Mouse (Mus musculus) midbrain, embryonic 15.5 days (tissue): Measurements from ENCODE around the gene Hdac9. TPM values are rescaled to one million over a fixed set of nuclear protein-coding genes. Genes with fewer than 3 reads are reported as not detected.
A peak's percentile ranks its signal among the peaks of the same experiment; 100 is the strongest.
"Not testable (repeated sequence)": the region's sequence is repeated elsewhere in the genome, so short reads cannot be mapped to it uniquely, and the experiment has no call there.

ENCODE experiments used
- ATAC-seq: fragments of 200-750 bp; cut with Nextera tagmentation; replicated peaks from 2 replicates; pipeline ENCODE4 v1.8.0; 2017; ENCODE audit warnings: moderate TSS enrichment
- H3K27ac ChIP-seq: fragments of 300-500 bp; sonication (generic); 2 replicates; pipeline ENCODE4 v1.5.1; 2015; ENCODE audit warnings: mild to moderate bottlenecking, inconsistent platforms
- H3K27me3 ChIP-seq: fragments of 300-500 bp; sonication (generic); replicated peaks from 2 replicates; pipeline ENCODE4 v1.6.1; 2015; ENCODE audit warnings: inconsistent platforms
- H3K36me3 ChIP-seq: fragments of 300-500 bp; sonication (generic); replicated peaks from 2 replicates; pipeline ENCODE4 v1.6.1; 2015; ENCODE audit warnings: inconsistent platforms
- H3K4me1 ChIP-seq: fragments of 300-500 bp; sonication (generic); 2 replicates; pipeline ENCODE4 v1.6.1; 2015; ENCODE audit warnings: inconsistent platforms
- H3K4me2 ChIP-seq: fragments of 300-500 bp; sonication (generic); 2 replicates; pipeline ENCODE4 v1.6.1; 2015; ENCODE audit warnings: inconsistent platforms, mild to moderate bottlenecking, moderate library complexity
- H3K4me3 ChIP-seq: fragments of 300-500 bp; sonication (generic); 2 replicates; pipeline ENCODE4 v1.5.1; 2015; ENCODE audit warnings: mild to moderate bottlenecking, inconsistent platforms
- H3K9ac ChIP-seq: fragments of 300-500 bp; sonication (generic); 2 replicates; pipeline ENCODE4 v1.6.1; 2015; ENCODE audit warnings: mild to moderate bottlenecking, inconsistent platforms
- H3K9me3 ChIP-seq: fragments of 300-500 bp; sonication (generic); 2 replicates; pipeline ENCODE4 v1.6.1; 2016; ENCODE audit warnings: inconsistent platforms
- WGBS: fragments of 180-500 bp; shearing (Covaris S2); methylation state at CpG from one replicate; pipeline ENCODE4 v1.1.7; 2015; ENCODE audit warnings: mixed read lengths; 5-methylcytosine and 5-hydroxymethylcytosine counted together
- polyA plus RNA-seq: library from polyadenylated mRNA; unstranded; fragments of >200 nt; fragmentation: Nextera tagmentation; extraction: Ambion mirVana; gene quantifications from 2 replicates; pipeline ENCODE4 v1.2.1, GENCODE M21; 2015

Gene Hdac9
- polyA plus RNA-seq, 1 experiment from 2014 or later = 10.8 TPM

DNA sequence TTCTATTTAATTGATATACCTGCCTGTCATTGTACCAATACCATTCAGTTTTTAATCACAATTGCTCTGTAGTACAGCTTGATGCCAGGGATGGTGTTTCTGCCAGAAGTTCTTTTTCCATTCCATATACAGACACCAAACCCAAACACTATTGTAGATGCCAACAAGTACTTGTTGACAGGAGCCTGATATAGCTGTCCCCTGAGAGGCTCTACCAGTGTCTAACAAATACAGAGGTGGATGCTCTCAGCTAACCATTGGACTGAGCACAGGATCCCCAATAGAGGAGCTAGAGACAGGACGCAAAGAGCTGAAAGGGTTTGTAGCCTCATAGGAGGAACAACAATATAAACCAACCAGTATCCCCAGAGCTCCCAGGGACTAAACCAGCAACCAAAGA is 472.2 kb downstream of the Hdac9 start:
- H3K4me1 ChIP-seq, H3K4me2 ChIP-seq, H3K27me3 ChIP-seq, H3K36me3 ChIP-seq, H3K27ac ChIP-seq, H3K9me3 ChIP-seq, H3K9ac ChIP-seq, ATAC-seq, H3K4me3 ChIP-seq: not testable (repeated sequence)
- WGBS = 92% methylated on average over 1 of the region's 1 CpGs

DNA sequence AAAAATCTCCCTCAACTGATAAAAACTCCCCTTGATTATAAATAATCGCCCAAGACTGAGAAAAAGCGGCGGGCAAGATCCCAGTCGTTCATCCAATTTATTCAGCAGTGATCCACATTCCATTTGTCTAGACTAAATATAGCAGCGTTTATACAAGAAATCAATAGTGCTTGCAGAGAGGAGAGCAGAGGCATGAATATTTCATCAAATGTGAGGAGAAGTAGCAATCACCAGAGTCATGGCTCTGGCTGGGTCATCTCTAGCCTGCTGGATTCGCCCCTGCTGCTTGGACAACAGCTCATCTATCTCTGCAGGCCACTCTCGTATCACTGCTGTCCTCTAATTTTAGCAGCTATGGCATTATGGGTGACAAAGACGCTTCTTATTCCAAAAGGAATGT is 476.0 kb downstream of the Hdac9 start:
- 38% methylated on average over 8 of the region's 8 CpGs for WGBS

DNA sequence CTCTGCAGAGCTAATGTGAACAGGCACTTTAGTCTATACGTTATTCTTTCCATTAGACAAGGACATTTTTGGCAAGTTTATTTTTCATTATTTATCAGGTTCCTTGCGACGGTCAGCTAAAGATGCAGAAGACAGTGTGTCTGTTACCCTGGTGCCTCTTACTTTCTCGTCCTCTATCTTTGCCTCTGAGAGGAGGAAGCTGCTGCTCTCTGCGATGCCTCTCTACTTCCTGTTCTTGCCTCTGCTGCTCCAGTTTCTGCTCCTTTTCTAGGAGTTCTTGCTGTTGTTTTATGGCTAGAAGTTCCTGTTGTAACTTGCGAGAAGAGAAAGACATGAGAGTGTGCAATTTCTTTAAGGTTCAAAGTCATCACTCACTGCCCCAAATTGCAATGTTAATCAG is 484.0 kb downstream of the Hdac9 start:
- no peak overlapping the region for H3K9ac ChIP-seq
- H3K4me3 ChIP-seq = no peak overlapping the region
- H3K9me3 ChIP-seq = no peaks in the 10 kb centered on the region
- H3K27ac ChIP-seq = no peak overlapping the region
- H3K4me2 ChIP-seq = no peak overlapping the region
- 85% methylated on average over 6 of the region's 6 CpGs for WGBS
- no peak for ATAC-seq
- H3K36me3 ChIP-seq = no peaks in the 10 kb centered on the region
- no peaks in the 10 kb centered on the region for H3K4me1 ChIP-seq
- H3K27me3 ChIP-seq = no peaks in the 10 kb centered on the region

More for the DNA sequence above, 476.0 kb downstream of the Hdac9 start:
- peak; percentile 83; the same call in 1 of the 2 replicates for ATAC-seq
- no peaks in the 10 kb centered on the region for H3K36me3 ChIP-seq
- H3K27ac ChIP-seq = 0 out of 2 replicates have a peak overlapping the region, but pooled peaks have one; percentile 34
- H3K4me3 ChIP-seq = no peak overlapping the region
- H3K9me3 ChIP-seq = no peaks in the 10 kb centered on the region
- H3K4me1 ChIP-seq = peaks cover 5% of the 10 kb centered on the region
- H3K27me3 ChIP-seq = no peaks in the 10 kb centered on the region
- H3K9ac ChIP-seq = no peak overlapping the region
- 0 out of 2 replicates have a peak overlapping the region, but pooled peaks have one; percentile 3 for H3K4me2 ChIP-seq

DNA sequence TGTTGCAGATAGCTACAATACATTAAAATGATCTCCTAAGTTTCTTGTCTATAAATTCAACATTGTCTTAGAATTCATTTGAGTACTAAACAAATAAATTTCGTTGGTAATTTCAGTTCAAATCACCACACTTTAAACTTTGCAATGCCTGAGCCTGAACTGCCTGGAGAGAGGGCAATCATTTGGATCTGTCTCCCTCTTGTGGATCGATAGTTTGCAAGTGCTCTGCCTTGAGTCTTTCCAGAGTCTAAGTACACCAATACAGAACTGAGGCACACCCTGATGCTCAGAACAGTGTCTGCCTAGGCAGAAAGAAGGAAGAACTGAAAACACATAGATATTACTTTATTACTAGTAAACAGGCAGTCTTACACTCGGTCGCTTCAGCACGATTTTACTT is 484.4 kb downstream of the Hdac9 start:
- no peak overlapping the region for H3K9ac ChIP-seq
- H3K4me1 ChIP-seq = no peaks in the 10 kb centered on the region
- H3K36me3 ChIP-seq = no peaks in the 10 kb centered on the region
- H3K27ac ChIP-seq = no peak overlapping the region
- 64% methylated on average over 5 of the region's 5 CpGs for WGBS
- H3K9me3 ChIP-seq = no peaks in the 10 kb centered on the region
- no peak overlapping the region for H3K4me2 ChIP-seq
- no peaks in the 10 kb centered on the region for H3K27me3 ChIP-seq
- H3K4me3 ChIP-seq = no peak overlapping the region
- ATAC-seq = peak; percentile 83; the same call in 1 of the 2 replicates

DNA sequence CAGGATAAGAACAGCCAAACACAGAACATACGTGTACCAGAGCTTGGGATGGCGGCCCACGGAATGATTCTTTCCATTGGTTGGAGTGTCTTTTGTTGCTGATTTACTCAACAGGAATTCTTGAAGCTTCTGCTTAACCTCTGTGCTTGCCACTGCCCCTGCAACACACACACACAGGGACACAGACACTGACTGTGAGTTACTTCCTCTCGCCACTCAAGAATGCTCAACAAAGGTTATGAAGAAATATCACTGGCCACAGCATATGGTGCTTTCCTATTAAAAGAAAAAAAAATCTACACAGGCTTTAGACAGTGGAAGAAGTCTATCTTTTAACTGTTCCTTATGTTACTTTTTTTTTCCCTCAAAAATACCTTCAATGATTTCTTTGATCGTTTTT is 485.1 kb downstream of the Hdac9 start:
- H3K9me3 ChIP-seq = no peaks in the 10 kb centered on the region
- no peaks in the 10 kb centered on the region for H3K4me1 ChIP-seq
- H3K4me2 ChIP-seq = no peak overlapping the region
- H3K4me3 ChIP-seq = no peak overlapping the region
- no peaks in the 10 kb centered on the region for H3K36me3 ChIP-seq
- H3K27me3 ChIP-seq = no peaks in the 10 kb centered on the region
- ATAC-seq = no peak
- WGBS = 88% methylated on average over 5 of the region's 5 CpGs
- no peak overlapping the region for H3K9ac ChIP-seq
- no peak overlapping the region for H3K27ac ChIP-seq

DNA sequence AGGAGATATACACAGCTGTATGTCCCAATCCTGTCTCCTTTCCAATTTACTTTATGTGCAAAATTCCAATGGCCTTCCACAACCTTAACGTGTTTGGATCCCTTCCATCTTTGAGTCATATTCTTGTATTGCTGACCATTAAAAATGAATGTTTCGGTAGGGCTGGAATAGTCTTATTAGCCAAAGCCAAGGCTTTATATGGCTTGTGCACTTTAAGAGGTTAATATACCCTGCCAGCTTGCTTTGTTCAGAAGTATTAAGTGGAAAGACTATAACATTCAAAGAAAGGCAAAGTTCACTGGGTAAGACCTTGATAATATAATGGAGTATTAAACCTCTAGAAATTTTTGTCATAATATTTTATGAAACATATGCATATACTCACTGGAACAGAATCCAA is 491.4 kb downstream of the Hdac9 start:
- Histone ChIP-seq H3K9ac (no peak overlapping the region), H3K27me3 (no peaks in the 10 kb centered on the region), H3K27ac (no peak overlapping the region), H3K4me2 (no peak overlapping the region), H3K4me3 (no peak overlapping the region), H3K4me1 (no peaks in the 10 kb centered on the region), H3K36me3 (no peaks in the 10 kb centered on the region), H3K9me3 (no peaks in the 10 kb centered on the region)
- 82% methylated on average over 2 of the region's 2 CpGs for WGBS
- no peak for ATAC-seq

DNA sequence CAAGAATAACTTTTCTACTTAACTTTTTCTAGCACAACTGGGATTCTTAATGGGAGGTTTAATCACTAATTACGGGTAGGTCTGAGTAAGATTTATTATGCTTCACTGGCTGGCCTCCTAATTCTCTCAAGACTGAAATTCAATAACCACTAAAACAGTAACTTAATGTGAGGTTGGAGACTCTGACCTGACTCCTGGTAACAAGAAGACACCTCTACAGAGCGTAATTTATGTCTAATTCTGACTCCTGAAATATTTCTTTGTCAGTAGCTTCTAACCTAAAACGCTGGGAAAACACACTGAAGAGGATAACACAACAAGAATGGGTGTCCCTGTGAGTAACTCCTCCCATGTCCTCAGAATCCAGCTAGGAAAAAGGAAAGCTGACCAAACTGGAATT is 508.8 kb downstream of the Hdac9 start:
- ATAC-seq = no peak
- Histone ChIP-seq H3K4me3 (no peak overlapping the region), H3K4me2 (no peak overlapping the region), H3K9me3 (no peaks in the 10 kb centered on the region), H3K4me1 (no peaks in the 10 kb centered on the region), H3K27me3 (no peaks in the 10 kb centered on the region), H3K9ac (no peak overlapping the region), H3K36me3 (no peaks in the 10 kb centered on the region), H3K27ac (no peak overlapping the region)
- 73% methylated on average over 3 of the region's 3 CpGs for WGBS

DNA sequence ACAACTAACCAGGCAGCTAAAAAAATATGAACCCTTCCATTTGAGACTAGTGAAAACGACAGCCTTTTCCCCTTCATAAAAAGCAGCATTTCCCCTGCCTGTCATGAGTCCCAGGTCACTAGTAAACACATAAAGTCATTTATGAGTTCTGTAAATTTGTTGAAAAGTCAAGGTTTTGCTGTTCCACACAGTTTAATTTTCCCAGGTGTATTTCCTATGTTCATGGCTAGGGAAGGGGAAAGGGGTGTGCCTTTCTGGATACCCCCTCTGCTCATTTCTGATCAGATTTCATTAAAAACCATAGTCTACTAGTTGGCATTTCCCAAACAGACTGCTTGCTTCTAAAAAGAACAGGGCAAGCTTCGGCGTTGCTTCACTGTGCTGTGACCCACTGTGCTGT is 509.8 kb downstream of the Hdac9 start:
- 89% methylated on average over 3 of the region's 3 CpGs for WGBS
- H3K4me3 ChIP-seq = no peak overlapping the region
- no peaks in the 10 kb centered on the region for H3K36me3 ChIP-seq
- no peak overlapping the region for H3K27ac ChIP-seq
- no peaks in the 10 kb centered on the region for H3K27me3 ChIP-seq
- no peak for ATAC-seq
- H3K9me3 ChIP-seq = no peaks in the 10 kb centered on the region
- H3K4me2 ChIP-seq = no peak overlapping the region
- H3K4me1 ChIP-seq = no peaks in the 10 kb centered on the region
- no peak overlapping the region for H3K9ac ChIP-seq

DNA sequence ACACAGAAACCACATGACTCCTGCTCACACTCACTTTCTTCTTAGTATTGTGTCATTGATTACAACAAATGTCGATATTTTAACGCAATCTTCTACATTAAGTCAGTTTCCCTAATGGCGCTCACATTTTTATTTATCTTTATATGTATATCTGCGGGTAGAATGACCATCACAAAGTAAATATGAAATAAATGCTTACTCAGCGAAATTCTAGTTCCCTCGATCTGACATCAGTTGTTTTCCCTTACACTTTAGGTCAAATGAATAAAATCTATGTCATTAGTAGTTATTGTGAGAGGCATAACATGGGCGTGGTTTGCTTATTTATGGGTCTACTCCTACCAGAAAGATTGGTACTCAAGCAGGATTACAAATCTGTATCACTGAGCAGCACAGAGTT is 514.8 kb downstream of the Hdac9 start:
- Histone ChIP-seq H3K27ac (no peak overlapping the region), H3K27me3 (no peaks in the 10 kb centered on the region), H3K4me1 (no peaks in the 10 kb centered on the region), H3K36me3 (no peaks in the 10 kb centered on the region), H3K4me2 (no peak overlapping the region), H3K9ac (no peak overlapping the region), H3K9me3 (no peaks in the 10 kb centered on the region), H3K4me3 (no peak overlapping the region)
- 93% methylated on average over 7 of the region's 7 CpGs for WGBS
- ATAC-seq = no peak

DNA sequence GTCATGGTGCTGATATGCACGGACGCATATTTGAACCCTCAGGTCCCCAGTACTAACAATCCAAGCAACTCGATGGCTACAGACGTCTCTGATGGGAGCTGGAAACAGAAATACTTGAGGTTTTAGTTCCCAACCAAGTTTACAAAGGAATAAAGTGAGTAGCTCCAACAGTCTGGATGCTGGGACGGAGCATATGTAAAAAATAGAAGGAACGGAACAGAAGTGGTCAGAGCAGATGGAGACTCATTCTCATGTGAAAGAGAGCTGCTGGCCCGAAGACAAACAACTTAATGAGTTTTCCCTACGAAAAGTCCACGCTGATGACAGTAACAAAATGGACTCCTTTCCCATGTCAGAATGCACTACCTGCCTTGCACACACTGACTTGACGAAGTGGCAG is 518.3 kb downstream of the Hdac9 start:
- Histone ChIP-seq H3K27ac (no peak overlapping the region), H3K4me3 (no peak overlapping the region), H3K27me3 (no peaks in the 10 kb centered on the region), H3K9ac (no peak overlapping the region), H3K4me1 (no peaks in the 10 kb centered on the region), H3K4me2 (no peak overlapping the region), H3K36me3 (no peaks in the 10 kb centered on the region), H3K9me3 (no peaks in the 10 kb centered on the region)
- 92% methylated on average over 10 of the region's 10 CpGs for WGBS
- no peak for ATAC-seq

DNA sequence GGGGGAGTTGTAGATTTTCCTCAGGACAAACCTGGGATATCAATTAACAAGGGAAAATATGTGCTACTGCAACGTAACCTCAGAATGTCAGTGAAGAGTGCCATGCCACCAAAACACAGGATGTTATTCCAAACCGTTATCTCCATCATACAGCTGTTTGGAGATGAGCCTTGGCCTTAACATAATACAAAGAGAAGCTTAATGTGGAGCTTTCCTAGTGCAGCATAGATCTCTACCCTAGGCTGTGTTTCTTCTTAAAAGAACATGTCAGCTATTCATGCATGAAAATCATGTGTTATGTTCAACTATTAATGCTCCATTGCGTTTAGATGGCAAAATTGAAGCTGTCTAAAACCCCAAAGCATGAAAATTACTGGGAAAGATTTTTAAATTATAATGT is 522.6 kb downstream of the Hdac9 start:
- H3K4me3 ChIP-seq = no peak overlapping the region
- H3K36me3 ChIP-seq = no peaks in the 10 kb centered on the region
- 73% methylated on average over 3 of the region's 3 CpGs for WGBS
- no peaks in the 10 kb centered on the region for H3K27me3 ChIP-seq
- no peak overlapping the region for H3K4me2 ChIP-seq
- H3K27ac ChIP-seq = no peak overlapping the region
- no peak overlapping the region for H3K9ac ChIP-seq
- ATAC-seq = peak; percentile 56; the same call in 1 of the 2 replicates
- H3K9me3 ChIP-seq = no peaks in the 10 kb centered on the region
- H3K4me1 ChIP-seq = no peaks in the 10 kb centered on the region

DNA sequence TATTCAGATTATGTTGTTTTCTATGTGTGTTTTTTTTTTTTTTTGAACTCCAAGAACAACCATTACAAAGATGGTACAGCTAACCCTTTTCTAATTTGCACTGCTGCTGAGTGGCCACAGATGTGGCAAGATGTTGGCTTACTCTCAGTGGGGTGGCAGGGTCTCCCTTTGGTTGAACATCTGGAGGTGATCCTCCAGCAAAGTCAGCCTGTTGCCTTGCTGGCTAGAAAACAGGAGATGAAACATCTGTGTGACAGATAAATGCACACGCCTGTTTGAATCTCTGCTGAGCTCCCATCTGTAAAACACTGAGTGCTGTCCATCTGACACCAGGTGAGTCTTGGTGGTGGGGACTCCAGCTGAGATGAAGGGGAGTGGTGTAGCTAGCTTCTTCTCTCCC is 537.2 kb downstream of the Hdac9 start:
- WGBS = 85% methylated on average over 1 of the region's 1 CpGs
- Histone ChIP-seq H3K9ac (no peak overlapping the region), H3K9me3 (no peaks in the 10 kb centered on the region), H3K27ac (no peak overlapping the region), H3K27me3 (no peaks in the 10 kb centered on the region), H3K4me2 (no peak overlapping the region), H3K4me1 (no peaks in the 10 kb centered on the region), H3K36me3 (no peaks in the 10 kb centered on the region), H3K4me3 (no peak overlapping the region)
- no peak for ATAC-seq

DNA sequence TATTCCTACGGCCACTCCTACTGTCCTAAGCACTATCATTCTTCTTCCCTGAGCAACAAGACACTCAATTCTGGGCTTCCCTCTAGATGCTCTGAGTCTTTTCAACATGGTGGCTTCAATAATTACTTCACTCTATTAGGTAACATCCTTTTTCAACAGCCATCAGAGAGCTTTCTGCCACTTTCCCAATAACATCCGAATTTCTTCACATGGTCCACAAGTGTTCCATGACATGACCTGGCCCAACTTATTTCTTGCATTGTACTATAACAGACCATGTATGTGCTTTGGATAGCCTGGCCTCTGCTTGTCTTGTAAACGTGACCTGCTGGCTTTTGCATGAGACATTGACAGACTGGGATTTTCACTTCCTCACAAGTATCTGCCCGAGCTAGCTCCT is 538.3 kb downstream of the Hdac9 start:
- H3K4me1 ChIP-seq = no peaks in the 10 kb centered on the region
- 89% methylated on average over 4 of the region's 4 CpGs for WGBS

DNA sequence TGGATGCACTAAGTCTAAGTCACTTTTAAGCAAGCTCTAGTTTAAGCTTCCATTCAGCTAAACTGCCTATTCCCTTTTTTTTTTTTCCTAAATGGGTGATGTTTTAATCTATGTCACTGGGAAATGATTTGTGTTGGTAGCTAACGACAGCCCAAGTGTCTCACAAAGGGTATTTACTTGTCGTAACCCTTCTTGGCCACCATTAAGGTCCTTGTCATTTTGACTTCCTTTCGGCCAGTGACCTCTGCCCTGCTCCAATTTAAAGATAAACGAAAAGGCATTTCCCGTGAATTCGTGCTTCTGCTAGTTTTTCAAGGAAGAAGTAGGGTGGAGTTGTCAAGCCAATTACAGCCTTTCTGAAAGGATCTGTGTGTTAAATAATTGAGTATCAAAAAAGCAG is 565.0 kb downstream of the Hdac9 start:
- Histone ChIP-seq H3K27me3 (no peaks in the 10 kb centered on the region), H3K9ac (no peak overlapping the region), H3K9me3 (no peaks in the 10 kb centered on the region), H3K4me3 (no peak overlapping the region), H3K36me3 (no peaks in the 10 kb centered on the region), H3K4me2 (no peak overlapping the region), H3K27ac (no peak overlapping the region), H3K4me1 (no peaks in the 10 kb centered on the region)
- no peak for ATAC-seq
- WGBS = 23% methylated on average over 6 of the region's 6 CpGs

More for the DNA sequence above, 538.3 kb downstream of the Hdac9 start:
- H3K36me3 ChIP-seq = no peaks in the 10 kb centered on the region
- ATAC-seq = no peak
- H3K9ac ChIP-seq = no peak overlapping the region
- H3K27me3 ChIP-seq = no peaks in the 10 kb centered on the region
- H3K27ac ChIP-seq = no peak overlapping the region
- no peaks in the 10 kb centered on the region for H3K9me3 ChIP-seq
- H3K4me2 ChIP-seq = no peak overlapping the region
- H3K4me3 ChIP-seq = no peak overlapping the region
